Mouse (Mus musculus) induced T-regulatory cell, adult 2 months (primary cell): ENCODE data around the gene Tnfsf9.
"Not testable (repeated sequence)": the region's sequence is repeated elsewhere in the genome, so short reads cannot be mapped to it uniquely, and the experiment has no call there.

Experiments
- DNase-seq: peaks from one replicate; pipeline ENCODE4 v3.0.0-alpha.2; 2012; ENCODE audit warnings: low read depth

Gene Tnfsf9

DNA sequence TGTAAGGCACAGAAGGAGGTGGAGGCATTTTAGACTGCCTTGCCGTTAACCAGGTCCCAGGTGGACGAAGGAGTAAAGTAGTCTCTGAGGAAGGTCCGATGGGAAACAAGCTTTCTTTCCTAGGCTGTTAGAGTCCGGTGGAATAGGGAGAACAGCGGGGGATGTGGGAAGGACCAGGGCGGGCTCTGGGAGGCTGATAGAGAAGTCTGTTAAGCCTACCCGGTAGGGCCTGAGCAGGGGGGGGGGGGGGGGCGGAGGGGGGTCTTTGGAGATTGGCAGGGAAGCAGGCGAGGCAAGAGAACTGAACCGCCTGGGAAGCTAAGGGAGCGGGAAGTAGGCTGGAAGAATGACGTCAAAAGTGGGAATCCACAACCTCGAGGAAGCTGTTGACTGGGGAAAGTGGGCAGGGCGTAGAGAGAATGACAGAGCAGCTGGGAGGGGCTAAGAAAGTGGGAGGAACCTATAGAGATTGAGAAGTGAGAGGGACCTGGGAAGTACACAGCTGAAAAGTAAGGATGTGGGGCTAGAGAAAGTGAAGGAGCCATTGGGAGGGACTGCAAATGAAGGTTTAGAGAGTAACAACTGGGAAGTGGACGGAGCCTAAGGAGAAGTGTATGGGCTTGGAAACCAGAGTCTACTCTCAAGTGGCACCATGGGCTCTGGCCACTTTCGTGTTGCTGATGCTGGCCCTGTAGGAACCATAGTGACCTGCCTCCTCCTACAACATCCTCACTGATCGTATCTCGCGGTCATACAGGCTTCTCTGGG, 9.1 kb upstream of the Tnfsf9 start:
- peak; percentile 70 for DNase-seq

DNA sequence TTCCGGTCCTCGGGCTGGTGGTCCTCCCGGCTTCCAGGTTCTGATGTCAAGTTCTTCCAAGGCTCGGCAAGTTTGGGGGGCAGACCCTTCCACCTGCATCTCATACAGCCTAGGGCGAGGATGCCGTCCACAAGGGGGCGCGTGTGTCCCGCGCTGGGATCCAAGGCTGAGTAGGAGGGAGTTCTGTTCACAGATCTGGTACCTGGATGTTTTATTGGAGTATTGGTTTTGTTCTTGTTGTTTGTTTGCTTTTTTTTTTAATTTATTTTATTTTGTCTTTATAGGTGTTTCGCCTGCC, 8.6 kb upstream of the Tnfsf9 start:
- peak; percentile 89 for DNase-seq

- no peak for DNase-seq
Observed at GRCm38 (mm10) chr17:57098321-57098720, 6.8 kb upstream of the Tnfsf9 start.

DNA sequence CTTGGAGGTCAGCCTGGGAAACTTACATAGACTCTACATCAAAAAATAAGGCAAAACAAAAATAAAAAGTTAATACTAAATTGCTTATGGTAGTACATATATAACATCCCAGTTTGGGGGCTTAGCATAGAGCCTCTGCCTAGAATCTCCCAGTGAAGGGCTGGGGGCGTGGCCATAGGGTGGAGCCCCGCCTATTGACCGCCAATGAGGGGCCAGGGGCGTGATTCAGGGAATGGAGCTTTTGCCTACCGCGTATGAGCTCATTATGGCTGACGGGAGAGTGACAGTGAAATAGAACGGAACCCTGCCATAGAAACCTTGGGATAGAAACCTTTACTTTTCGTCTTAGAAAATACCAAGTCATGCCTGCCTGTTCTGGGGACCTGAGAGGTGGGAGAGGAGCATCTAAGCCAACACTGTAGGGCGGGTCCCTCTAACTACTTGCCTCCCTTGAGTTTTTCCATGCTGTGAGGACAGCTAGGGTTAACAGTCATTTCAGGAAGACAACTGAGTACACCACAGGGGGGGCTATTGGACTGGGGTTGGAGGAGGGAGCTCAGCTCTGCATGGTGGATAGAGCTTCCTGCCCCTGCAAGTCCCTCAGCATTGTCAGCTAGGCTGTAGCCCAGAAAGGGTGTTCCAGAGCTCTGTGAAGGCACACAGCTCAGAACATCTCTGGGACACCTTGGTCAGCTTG, 5.3 kb upstream of the Tnfsf9 start:
- DNase-seq: peak; percentile 35

DNA sequence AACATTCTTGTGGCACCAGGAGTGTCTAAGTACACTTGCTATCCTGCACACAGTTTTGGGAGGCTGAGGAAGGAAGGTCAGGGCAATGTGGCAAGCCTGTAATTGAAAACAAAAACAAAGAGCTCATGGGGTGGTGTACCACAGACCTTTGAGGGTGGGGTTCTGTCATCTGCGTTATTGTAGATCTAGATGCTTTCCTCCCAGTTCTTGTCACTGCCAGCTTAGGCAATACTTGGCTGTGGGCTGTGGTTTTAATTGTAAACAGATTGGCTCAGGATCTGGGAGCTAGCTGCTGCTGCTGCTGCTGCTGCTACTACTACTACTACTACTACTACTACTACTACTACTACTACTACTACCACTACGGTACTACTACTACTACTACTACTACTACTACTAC, 2.8 kb upstream of the Tnfsf9 start:
- DNase-seq: no peak

DNA sequence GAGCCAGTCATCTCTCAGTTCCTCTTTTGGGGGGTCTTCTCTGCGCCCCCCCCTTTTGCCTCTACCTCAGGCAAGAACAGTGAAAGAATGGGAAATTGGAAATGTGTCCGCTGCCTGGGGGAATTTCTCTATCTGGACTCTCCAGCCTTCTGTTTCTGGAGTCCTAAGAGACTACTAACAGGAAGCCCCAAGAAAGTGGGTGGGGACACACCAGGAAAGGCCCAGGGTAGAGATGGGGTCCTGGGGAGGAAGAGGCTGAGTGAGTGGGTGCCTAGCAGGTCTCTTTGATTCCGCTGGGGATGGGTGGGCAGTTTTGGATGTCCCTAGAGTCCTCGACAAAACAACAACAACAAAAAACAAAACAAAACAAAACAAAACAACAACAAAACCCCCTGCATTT, 629 bp upstream of the Tnfsf9 start:
- no peak for DNase-seq

DNA sequence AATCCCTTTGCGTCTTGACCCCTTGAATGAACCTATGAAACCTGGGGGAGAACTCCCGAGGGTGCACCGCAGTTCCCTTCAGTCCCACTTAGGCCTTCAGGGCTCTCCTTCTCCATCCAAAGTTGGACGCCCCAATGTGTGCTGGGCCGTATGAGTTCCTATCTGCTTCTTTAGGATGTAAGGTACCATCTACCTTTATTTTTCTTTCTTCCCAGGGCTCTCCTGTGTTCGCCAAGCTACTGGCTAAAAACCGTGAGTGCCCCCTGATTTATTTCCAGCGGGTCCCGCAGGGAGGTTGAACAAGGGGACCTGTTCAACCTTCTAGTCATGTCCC, 877 bp downstream of the Tnfsf9 start:
- no peak for DNase-seq

- DNase-seq: no peak
Observed at GRCm38 (mm10) chr17:57107064-57107463, 1.9 kb downstream of the Tnfsf9 start.

- no peak for DNase-seq
Observed at GRCm38 (mm10) chr17:57108040-57108665, 3.0 kb downstream of the Tnfsf9 start.

- DNase-seq: peak; percentile 82
Observed at GRCm38 (mm10) chr17:57108666-57109171, 3.6 kb downstream of the Tnfsf9 start.

DNA sequence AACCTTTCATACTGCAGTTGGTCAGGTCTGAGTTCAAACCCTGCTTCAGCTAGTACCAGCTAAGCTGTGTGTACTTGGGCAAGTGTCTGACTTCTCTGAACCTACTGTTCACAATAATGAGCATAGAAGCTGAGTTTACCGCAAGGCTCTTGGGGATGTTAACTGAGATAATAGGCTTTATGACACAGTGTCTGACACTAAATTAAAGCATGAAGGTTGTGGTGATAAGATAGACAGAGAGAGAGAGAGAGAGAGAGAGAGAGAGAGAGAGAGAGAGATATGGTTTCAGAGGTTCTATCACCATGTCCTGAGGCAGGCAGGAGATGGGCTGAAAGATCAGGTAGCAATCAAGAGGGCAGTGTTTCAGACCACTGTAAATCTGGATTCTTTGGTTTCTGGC, 4.9 kb downstream of the Tnfsf9 start:
- DNase-seq: no peak

GRCm38 (mm10) chr17:57112768-57113474, 7.8 kb downstream of the Tnfsf9 start:
- no peak for DNase-seq

DNA sequence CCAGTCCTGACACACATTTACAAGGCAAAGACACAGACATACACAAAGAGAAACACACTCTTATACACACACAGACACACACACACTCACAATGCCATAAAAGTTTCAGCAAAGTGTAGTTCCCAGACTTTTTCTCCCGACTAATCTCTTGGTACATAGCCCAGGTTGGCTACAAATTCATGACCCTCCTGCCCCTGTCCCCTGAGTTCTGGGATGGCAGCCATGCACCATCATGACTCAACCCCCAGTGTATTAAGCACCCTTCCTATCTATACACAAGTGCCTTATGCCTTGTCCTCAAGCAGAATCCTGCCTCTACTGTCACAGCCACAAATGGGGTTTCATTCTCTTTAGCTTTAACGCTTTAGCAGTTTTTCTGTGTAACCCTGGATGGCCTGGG, 11.7 kb downstream of the Tnfsf9 start:
- no peak for DNase-seq

DNA sequence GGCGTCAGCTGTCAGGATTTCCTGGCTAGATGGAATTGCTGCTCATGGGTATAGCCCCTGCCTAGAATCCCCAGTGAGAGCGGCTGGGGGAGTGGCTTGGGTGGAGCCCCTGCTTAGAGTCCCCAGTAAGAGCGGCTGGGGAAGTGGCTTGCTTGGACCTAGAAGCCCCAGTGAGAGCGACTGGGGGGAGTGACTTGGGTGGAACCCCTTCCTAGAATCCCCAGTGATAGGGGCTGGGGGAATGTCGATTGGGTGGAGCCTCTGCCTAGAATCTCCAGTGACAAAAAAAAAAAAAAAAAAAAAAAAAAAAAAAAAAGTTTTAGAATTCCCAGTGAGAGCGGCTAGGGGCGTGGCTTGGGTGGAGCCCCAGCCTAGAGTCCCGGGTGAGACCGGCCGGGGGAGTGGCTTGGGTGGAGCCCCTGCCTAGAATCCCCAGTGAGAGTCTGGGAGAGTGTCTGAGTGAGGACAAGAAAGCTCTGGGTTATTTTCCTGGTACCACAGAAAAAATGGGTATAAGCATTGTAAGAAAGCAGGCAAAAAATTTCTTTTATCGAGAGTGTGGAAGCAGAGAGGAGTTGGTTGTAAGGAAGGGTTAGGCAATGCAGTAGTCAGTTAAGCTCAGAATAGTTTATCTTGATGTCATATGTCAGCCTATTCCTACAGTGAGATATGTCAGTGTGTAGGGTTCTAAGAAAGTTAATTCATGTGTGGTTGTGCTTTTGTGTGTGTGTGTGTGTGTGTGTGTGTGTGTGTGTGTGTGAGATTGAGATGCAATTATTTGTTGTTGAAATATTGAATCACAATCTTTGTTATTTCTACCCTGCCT, 13.6 kb downstream of the Tnfsf9 start:
- DNase-seq: no peak

GRCm38 (mm10) chr17:57121856-57122255, 16.7 kb downstream of the Tnfsf9 start:
- no peak for DNase-seq

GRCm38 (mm10) chr17:57123192-57124118, 18.3 kb downstream of the Tnfsf9 start:
- no peak for DNase-seq

GRCm38 (mm10) chr17:57124792-57125191, 19.7 kb downstream of the Tnfsf9 start:
- DNase-seq: no peak

DNA sequence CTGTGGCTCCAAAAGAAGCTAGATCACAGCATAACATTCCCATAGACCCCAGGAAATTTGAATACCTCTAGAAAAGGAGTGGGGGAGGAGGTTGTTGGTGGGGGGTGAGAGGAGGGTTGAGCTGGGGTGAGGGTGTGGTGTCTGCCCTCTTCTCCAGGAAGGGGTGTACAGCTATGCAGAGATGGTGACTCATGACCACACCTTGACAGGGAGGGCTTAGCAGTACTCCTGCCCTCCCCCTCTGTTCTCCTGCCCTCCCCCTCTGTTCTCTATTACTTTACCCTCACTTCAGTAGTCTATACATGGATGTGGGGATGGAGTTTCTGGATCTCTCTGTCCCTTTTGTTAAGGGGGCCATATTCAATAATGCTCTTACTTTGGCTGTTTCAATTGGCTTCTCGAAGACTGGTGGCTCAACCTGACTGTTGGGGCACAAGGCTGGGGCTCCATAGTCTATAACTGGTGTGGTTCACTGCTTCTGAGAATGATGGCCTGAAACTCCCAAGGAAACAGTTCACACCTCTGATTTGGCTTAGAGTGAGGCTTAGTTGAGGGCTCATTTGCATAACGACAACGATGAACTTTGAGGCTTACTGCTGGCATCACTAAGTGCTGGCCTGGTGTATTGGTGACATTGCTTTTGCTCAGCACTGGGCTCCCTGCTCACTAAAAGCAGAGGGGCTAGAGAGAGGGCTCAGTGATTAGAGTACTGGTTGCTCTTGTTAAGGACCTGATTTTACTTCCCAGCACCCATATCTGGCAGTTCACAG, 20.9 kb downstream of the Tnfsf9 start:
- DNase-seq: peak; percentile 39

GRCm38 (mm10) chr17:57131793-57132192, 26.7 kb downstream of the Tnfsf9 start:
- DNase-seq: peak; percentile 54

DNA sequence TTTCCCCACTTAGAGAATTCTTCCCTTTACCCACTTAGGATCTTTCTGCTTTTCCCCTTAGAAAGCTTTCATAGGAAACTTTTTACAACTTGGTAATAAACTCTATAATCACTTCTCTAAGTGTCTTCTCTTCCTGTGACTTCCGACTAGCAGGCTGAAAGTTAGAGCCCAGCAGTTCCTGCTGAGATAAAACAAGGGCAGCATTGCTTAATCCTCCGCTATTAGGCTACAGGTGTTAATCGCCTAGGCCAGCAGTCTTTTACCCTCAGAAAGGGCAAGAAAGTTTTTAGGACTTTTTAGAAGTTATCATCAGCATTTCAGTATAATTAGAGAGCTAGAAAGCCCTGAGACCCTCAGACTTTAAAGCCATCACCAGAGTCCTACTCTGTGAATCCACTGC, 28.9 kb downstream of the Tnfsf9 start:
- DNase-seq: not testable (repeated sequence)
